Mouse (Mus musculus): ENCODE results near the gene Svs6. TPM values are rescaled to one million over a fixed set of nuclear protein-coding genes. Genes with fewer than 3 reads are reported as not detected.
"Not testable (repeated sequence)": the region's sequence is repeated elsewhere in the genome, so short reads cannot be mapped to it uniquely, and the experiment has no call there.

The Svs6 gene
- polyA plus RNA-seq (2014; fragmentation: Nextera tagmentation; extraction: Ambion mirVana): not detected in 2 replicates

DNA sequence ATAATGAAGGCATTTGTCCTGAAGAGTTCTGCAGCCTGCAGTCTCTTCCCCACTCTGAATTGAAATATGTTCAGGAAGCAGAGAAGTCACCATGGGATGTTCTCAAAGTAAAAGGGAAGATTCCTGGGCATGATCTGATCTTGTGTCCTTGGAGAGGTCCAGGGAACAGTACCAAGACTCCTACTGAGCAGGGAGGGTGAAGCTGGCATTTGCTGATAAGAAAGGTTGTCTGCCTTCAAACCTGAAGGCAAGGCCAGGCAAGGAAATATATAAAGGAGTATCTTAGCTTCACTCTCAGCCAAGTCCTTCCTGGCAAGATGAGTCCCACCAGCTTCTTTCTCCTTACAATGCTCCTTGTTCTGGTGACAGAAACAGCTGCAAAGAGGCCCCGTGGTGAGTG, at the start of gene Svs6:
Gene Svs6 (plus strand): TSS at position 301 of the 400 bp plus-strand sequence.
- H3K4me2 ChIP-seq (ENCODE audit: low read length); H3K9ac ChIP-seq (ENCODE audit: low read length); H3K4me3 ChIP-seq (ENCODE audit: low read depth, low read length); H3K36me3 ChIP-seq (ENCODE audit: control insufficient read depth, insufficient read depth, low read length); ATAC-seq (replicated peaks; ENCODE audit: low FRiP score, low TSS enrichment, low read depth); H3K27me3 ChIP-seq (replicated peaks; ENCODE audit: control insufficient read depth, insufficient read depth, low read length); H3K27ac ChIP-seq (ENCODE audit: low read depth); DNase-seq (ENCODE audit: low spot score); H3K4me1 ChIP-seq (replicated peaks; ENCODE audit: control insufficient read depth, insufficient read depth, low read length); H3K9me3 ChIP-seq (ENCODE audit: control insufficient read depth, low read length): not testable (repeated sequence)
- 83% methylated on average over 1 of the region's 1 CpGs for WGBS

DNA sequence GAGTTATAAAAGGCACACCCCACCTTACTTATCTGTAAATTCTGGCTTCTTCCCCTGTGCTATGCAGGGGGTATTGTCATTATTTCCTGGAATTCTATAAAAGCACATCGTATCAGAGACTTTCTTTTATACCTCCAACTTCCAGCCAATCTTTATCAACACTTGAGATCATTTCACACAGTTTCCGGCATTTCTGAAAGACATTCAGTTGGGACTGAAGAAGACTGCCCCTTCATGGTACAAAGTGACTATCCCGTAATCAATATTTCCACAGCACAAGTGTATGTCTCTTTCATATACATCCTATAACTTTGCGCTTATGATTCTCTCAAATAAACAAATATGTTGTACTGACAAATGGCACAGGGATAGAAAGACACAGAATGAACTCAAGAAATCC, 38.2 kb upstream of the Svs6 start, which contains the start of gene Svs4:
Gene Svs4 (minus strand): TSS at position 101 of the 400 bp plus-strand sequence.
- Histone ChIP-seq H3K9ac (ENCODE audit: low read length) (no peak within 1 kb of the TSS), H3K4me3 (ENCODE audit: low read depth, low read length) (no peak within 1 kb of the TSS), H3K9me3 (ENCODE audit: control insufficient read depth, low read length) (no peaks in the 10 kb centered on the region), H3K36me3 (ENCODE audit: control insufficient read depth, insufficient read depth, low read length) (no peaks in the 10 kb centered on the region), H3K27me3 (replicated peaks; ENCODE audit: control insufficient read depth, insufficient read depth, low read length) (no peaks in the 10 kb centered on the region), H3K4me2 (ENCODE audit: low read length) (no peak within 1 kb of the TSS), H3K27ac (ENCODE audit: low read depth) (no peak within 1 kb of the TSS), H3K4me1 (replicated peaks; ENCODE audit: control insufficient read depth, insufficient read depth, low read length) (no peaks in the 10 kb centered on the region)
- ATAC-seq (replicated peaks; ENCODE audit: low FRiP score, low TSS enrichment, low read depth): no peak
- DNase-seq (ENCODE audit: low spot score): no peak
- 93% methylated on average over 4 of the region's 4 CpGs for WGBS

DNA sequence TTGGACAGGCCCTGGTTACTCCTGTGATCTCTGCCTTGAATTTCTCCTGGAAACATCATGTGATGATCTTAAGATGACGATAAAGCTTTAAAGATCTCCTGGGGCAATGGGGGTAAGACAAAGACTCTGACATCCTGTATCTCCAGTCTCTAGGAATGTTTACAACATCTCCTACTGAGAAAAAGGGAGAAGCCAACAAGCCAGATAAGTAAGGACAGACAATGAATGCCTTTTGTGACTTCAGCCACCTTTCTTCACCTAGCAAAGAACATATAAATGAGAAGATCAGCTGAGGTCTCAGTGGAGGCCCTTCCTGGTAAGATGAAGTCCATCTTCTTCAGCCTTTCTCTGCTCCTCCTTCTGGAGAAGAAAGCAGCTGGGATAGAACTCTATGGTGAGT, 27.6 kb upstream of the Svs6 start, which contains the start of gene Svs3a:
Gene Svs3a (plus strand): TSS at position 301 of the 400 bp plus-strand sequence.
- 74% methylated on average over 1 of the region's 1 CpGs for WGBS
- H3K4me2 ChIP-seq (ENCODE audit: low read length); ATAC-seq (replicated peaks; ENCODE audit: low FRiP score, low TSS enrichment, low read depth): not testable (repeated sequence)

DNA sequence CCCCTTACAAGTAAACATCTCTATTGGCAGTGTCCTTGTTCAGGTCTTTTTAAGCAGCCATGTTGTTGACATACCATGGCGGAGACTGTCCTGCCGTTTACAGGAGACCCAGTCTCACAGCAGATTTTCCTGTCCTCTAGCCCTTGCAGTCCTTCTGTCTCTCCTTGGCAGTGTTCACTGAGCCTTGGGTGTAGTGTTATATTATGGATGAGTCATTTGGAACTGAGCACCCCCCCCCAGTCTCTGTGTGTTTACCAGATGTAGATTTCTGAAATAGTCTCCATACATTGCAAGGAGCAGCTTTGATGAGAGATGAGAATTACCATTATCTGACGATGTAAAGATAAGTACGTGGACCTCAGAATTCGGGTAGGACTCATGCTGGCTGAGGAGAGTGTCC, 4.0 kb upstream of the Svs6 start:
- Histone ChIP-seq H3K9ac (ENCODE audit: low read length) (no peak overlapping the region), H3K4me3 (ENCODE audit: low read depth, low read length) (no peak overlapping the region), H3K9me3 (ENCODE audit: control insufficient read depth, low read length) (no peaks in the 10 kb centered on the region), H3K27ac (ENCODE audit: low read depth) (no peak overlapping the region), H3K4me2 (ENCODE audit: low read length) (no peak overlapping the region), H3K4me1 (replicated peaks; ENCODE audit: control insufficient read depth, insufficient read depth, low read length) (no peaks in the 10 kb centered on the region), H3K36me3 (ENCODE audit: control insufficient read depth, insufficient read depth, low read length) (no peaks in the 10 kb centered on the region), H3K27me3 (replicated peaks; ENCODE audit: control insufficient read depth, insufficient read depth, low read length) (no peaks in the 10 kb centered on the region)
- ATAC-seq (replicated peaks; ENCODE audit: low FRiP score, low TSS enrichment, low read depth): no peak
- DNase-seq (ENCODE audit: low spot score): no peak
- 85% methylated on average over 5 of the region's 5 CpGs for WGBS

More for the DNA sequence above, 27.6 kb upstream of the Svs6 start, which contains the start of gene Svs3a:
- H3K36me3 ChIP-seq (ENCODE audit: control insufficient read depth, insufficient read depth, low read length); H3K9ac ChIP-seq (ENCODE audit: low read length); H3K27me3 ChIP-seq (replicated peaks; ENCODE audit: control insufficient read depth, insufficient read depth, low read length); H3K4me3 ChIP-seq (ENCODE audit: low read depth, low read length); DNase-seq (ENCODE audit: low spot score); H3K9me3 ChIP-seq (ENCODE audit: control insufficient read depth, low read length); H3K27ac ChIP-seq (ENCODE audit: low read depth); H3K4me1 ChIP-seq (replicated peaks; ENCODE audit: control insufficient read depth, insufficient read depth, low read length): not testable (repeated sequence)

DNA sequence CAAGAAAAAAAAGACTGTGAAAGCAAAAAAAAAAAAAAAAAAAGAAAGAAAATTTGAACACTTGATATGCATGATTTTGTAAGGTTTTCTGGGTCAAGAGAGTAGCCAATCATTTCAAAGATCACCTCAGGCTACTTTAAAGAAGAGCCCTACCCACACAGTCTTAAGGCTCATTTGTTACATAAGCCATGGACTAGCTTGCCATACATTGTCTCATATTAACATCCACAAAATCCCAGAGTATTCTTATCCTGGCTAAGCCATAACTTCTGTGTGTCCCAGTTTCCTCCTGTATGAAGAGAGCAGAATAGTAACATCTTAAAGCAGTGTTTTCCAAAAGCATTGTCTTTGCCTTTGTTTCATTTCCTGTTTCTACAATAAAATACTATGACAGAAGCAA, 1.1 kb upstream of the Svs6 start:
- ATAC-seq (replicated peaks; ENCODE audit: low FRiP score, low TSS enrichment, low read depth); DNase-seq (ENCODE audit: low spot score); H3K9me3 ChIP-seq (ENCODE audit: control insufficient read depth, low read length); H3K4me3 ChIP-seq (ENCODE audit: low read depth, low read length); H3K27ac ChIP-seq (ENCODE audit: low read depth); H3K36me3 ChIP-seq (ENCODE audit: control insufficient read depth, insufficient read depth, low read length); H3K4me1 ChIP-seq (replicated peaks; ENCODE audit: control insufficient read depth, insufficient read depth, low read length); H3K9ac ChIP-seq (ENCODE audit: low read length); H3K4me2 ChIP-seq (ENCODE audit: low read length); H3K27me3 ChIP-seq (replicated peaks; ENCODE audit: control insufficient read depth, insufficient read depth, low read length): not testable (repeated sequence)

DNA sequence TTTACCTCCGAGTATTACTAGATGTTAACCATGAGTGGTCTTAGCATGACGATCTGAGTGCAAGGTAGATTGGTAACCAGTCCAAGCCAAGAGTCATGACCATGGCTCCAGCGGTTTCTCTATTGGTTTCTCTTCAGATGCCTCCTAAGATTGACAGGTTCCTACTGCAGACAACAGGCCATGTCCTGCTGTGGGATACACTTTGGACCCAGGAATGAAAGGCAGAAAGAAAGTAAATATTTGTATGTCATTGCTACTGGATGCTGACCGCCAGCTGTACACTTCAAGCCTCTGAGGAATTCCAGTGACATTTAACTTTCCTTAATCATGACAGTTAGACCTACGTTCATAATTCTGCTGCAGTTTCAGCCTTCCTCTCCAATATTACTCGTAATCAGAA, 4.4 kb downstream of the Svs6 start:
- Histone ChIP-seq H3K9ac (ENCODE audit: low read length) (no peak overlapping the region), H3K4me1 (replicated peaks; ENCODE audit: control insufficient read depth, insufficient read depth, low read length) (no peaks in the 10 kb centered on the region), H3K4me3 (ENCODE audit: low read depth, low read length) (no peak overlapping the region), H3K4me2 (ENCODE audit: low read length) (no peak overlapping the region), H3K36me3 (ENCODE audit: control insufficient read depth, insufficient read depth, low read length) (no peaks in the 10 kb centered on the region), H3K9me3 (ENCODE audit: control insufficient read depth, low read length) (no peaks in the 10 kb centered on the region), H3K27me3 (replicated peaks; ENCODE audit: control insufficient read depth, insufficient read depth, low read length) (no peaks in the 10 kb centered on the region), H3K27ac (ENCODE audit: low read depth) (no peak overlapping the region)
- no peak for DNase-seq (ENCODE audit: low spot score)
- WGBS: 81% methylated on average over 6 of the region's 6 CpGs
- no peak for ATAC-seq (replicated peaks; ENCODE audit: low FRiP score, low TSS enrichment, low read depth)

DNA sequence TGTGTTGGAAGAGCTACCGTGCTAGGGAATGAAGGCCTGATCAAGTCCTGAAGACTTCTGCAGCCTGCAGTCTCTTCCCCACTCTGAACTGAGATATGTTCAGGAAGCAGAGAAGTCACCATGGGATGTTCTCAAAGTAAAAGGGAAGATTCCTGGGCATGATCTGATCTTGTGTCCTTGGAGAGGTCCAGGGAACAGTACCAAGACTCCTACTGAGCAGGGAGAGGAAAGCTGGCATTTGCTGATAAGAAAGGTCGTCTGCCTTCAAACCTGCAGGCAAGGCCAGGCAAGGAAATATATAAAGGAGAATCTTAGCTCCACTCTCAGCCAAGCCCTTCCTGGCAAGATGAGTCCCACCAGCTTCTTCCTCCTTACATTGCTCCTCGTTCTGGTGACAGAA, 15.9 kb downstream of the Svs6 start, which contains the start of gene Svs5:
Gene Svs5 (plus strand): TSS at position 301 of the 400 bp plus-strand sequence.
- H3K4me2 ChIP-seq (ENCODE audit: low read length); H3K9me3 ChIP-seq (ENCODE audit: control insufficient read depth, low read length); DNase-seq (ENCODE audit: low spot score); H3K27ac ChIP-seq (ENCODE audit: low read depth); H3K4me1 ChIP-seq (replicated peaks; ENCODE audit: control insufficient read depth, insufficient read depth, low read length); H3K27me3 ChIP-seq (replicated peaks; ENCODE audit: control insufficient read depth, insufficient read depth, low read length); H3K4me3 ChIP-seq (ENCODE audit: low read depth, low read length); H3K9ac ChIP-seq (ENCODE audit: low read length); ATAC-seq (replicated peaks; ENCODE audit: low FRiP score, low TSS enrichment, low read depth); H3K36me3 ChIP-seq (ENCODE audit: control insufficient read depth, insufficient read depth, low read length): not testable (repeated sequence)
- WGBS: 69% methylated on average over 3 of the region's 3 CpGs

DNA sequence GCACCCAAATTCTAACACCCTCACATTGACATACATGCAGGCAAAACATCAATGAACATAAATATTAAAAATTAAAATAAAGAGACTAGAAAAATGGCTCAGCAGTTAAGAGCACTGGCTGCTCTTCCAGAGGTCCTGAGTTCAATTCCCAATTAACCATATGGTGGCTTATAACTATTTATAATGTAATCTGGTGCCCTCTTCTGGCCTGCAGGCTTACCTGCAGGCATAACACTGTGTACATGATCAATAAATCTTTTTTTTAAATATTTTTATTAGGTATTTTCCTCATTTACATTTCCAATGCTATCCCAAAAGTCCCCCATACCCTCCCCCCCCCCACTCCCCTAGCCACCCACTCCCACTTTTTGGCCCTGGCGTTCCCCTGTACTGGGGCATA, 27.2 kb downstream of the Svs6 start:
- H3K4me1 ChIP-seq (replicated peaks; ENCODE audit: control insufficient read depth, insufficient read depth, low read length); H3K36me3 ChIP-seq (ENCODE audit: control insufficient read depth, insufficient read depth, low read length); H3K4me3 ChIP-seq (ENCODE audit: low read depth, low read length); H3K9me3 ChIP-seq (ENCODE audit: control insufficient read depth, low read length); H3K27ac ChIP-seq (ENCODE audit: low read depth); H3K4me2 ChIP-seq (ENCODE audit: low read length); H3K27me3 ChIP-seq (replicated peaks; ENCODE audit: control insufficient read depth, insufficient read depth, low read length); DNase-seq (ENCODE audit: low spot score); H3K9ac ChIP-seq (ENCODE audit: low read length); ATAC-seq (replicated peaks; ENCODE audit: low FRiP score, low TSS enrichment, low read depth): not testable (repeated sequence)
- 88% methylated on average over 1 of the region's 1 CpGs for WGBS

DNA sequence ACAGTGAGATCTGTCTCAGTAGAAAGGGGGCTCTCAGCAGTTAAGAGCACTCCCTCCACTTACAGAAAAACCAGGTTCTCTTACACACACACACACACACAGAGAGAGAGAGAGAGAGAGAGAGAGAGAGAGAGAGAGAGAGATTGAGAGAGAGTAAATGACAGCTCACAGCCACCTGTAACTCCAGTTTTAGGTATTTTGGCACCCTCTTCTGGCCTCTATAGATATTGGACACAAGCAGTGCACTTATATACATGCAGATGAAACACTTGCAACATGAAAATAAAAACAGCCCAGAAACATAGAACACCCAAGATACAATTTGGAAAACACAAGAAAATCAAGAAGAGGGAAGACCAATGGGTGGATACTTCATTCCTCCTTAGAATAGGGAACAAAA, 31.1 kb downstream of the Svs6 start:
- H3K27ac ChIP-seq (ENCODE audit: low read depth); ATAC-seq (replicated peaks; ENCODE audit: low FRiP score, low TSS enrichment, low read depth); H3K4me1 ChIP-seq (replicated peaks; ENCODE audit: control insufficient read depth, insufficient read depth, low read length); H3K4me2 ChIP-seq (ENCODE audit: low read length); H3K9me3 ChIP-seq (ENCODE audit: control insufficient read depth, low read length); H3K27me3 ChIP-seq (replicated peaks; ENCODE audit: control insufficient read depth, insufficient read depth, low read length); H3K4me3 ChIP-seq (ENCODE audit: low read depth, low read length); H3K9ac ChIP-seq (ENCODE audit: low read length); DNase-seq (ENCODE audit: low spot score); H3K36me3 ChIP-seq (ENCODE audit: control insufficient read depth, insufficient read depth, low read length): not testable (repeated sequence)
